Mouse (Mus musculus): ENCODE results near the gene Gm6657. TPM values are rescaled to one million over a fixed set of nuclear protein-coding genes. Genes with fewer than 3 reads are reported as not detected.

The Gm6657 gene
- polyA plus RNA-seq, 1 experiment = not detected

- TF ChIP-seq POLR2A (IDR thresholded peaks at IDR 0.05; ENCODE audit: insufficient read depth, low read depth, low read length) = no peak
- no peak for TF ChIP-seq CTCF (IDR thresholded peaks at IDR 0.05; ENCODE audit: insufficient read depth, low read depth, low read length)
- Histone ChIP-seq H3K4me1 (ENCODE audit: control insufficient read depth, insufficient read depth, low read length) (no peaks in the 10 kb centered on the region), H3K4me3 (ENCODE audit: insufficient read depth, low read depth, low read length) (no peak overlapping the region), H3K27ac (ENCODE audit: insufficient read depth, low read depth, low read length) (no peak overlapping the region)
- 84% methylated on average over 4 of the region's 4 CpGs for WGBS
These were observed 12.5 kb downstream of the Gm6657 start for GRCm38 (mm10) chr12:78206571-78206960.

GRCm38 (mm10) chr12:78209856-78210255 lies 15.8 kb downstream of the Gm6657 start:
- Histone ChIP-seq H3K27ac (ENCODE audit: insufficient read depth, low read depth, low read length) (no peak overlapping the region), H3K4me3 (ENCODE audit: insufficient read depth, low read depth, low read length) (no peak overlapping the region), H3K4me1 (ENCODE audit: control insufficient read depth, insufficient read depth, low read length) (no peaks in the 10 kb centered on the region)
- TF ChIP-seq CTCF (IDR thresholded peaks at IDR 0.05; ENCODE audit: insufficient read depth, low read depth, low read length) (no peak), POLR2A (IDR thresholded peaks at IDR 0.05; ENCODE audit: insufficient read depth, low read depth, low read length) (no peak)
- 85% methylated on average over 2 of the region's 2 CpGs for WGBS

- WGBS = 80% methylated on average over 6 of the region's 6 CpGs
- H3K4me1 ChIP-seq (ENCODE audit: control insufficient read depth, insufficient read depth, low read length) = no peaks in the 10 kb centered on the region
- TF ChIP-seq POLR2A (IDR thresholded peaks at IDR 0.05; ENCODE audit: insufficient read depth, low read depth, low read length) (no peak), CTCF (IDR thresholded peaks at IDR 0.05; ENCODE audit: insufficient read depth, low read depth, low read length) (no peak)
- no peak overlapping the region for H3K4me3 ChIP-seq (ENCODE audit: insufficient read depth, low read depth, low read length)
- H3K27ac ChIP-seq (ENCODE audit: insufficient read depth, low read depth, low read length) = no peak overlapping the region
These were observed 21.4 kb downstream of the Gm6657 start for GRCm38 (mm10) chr12:78215490-78215889.

GRCm38 (mm10) chr12:78219191-78219825 lies 25.3 kb downstream of the Gm6657 start:
- WGBS = 72% methylated on average over 4 of the region's 4 CpGs
- H3K27ac ChIP-seq (ENCODE audit: insufficient read depth, low read depth, low read length) = no peak overlapping the region
- TF ChIP-seq CTCF (IDR thresholded peaks at IDR 0.05; ENCODE audit: insufficient read depth, low read depth, low read length) = no peak
- TF ChIP-seq POLR2A (IDR thresholded peaks at IDR 0.05; ENCODE audit: insufficient read depth, low read depth, low read length) = no peak
- no peak overlapping the region for H3K4me3 ChIP-seq (ENCODE audit: insufficient read depth, low read depth, low read length)
- no peaks in the 10 kb centered on the region for H3K4me1 ChIP-seq (ENCODE audit: control insufficient read depth, insufficient read depth, low read length)

GRCm38 (mm10) chr12:78225707-78226518 lies 31.9 kb downstream of the Gm6657 start, which contains the start of gene Gphn:
Gene Gphn, plus strand, starts transcription at chr12:78226379.
- Histone ChIP-seq H3K4me1 (ENCODE audit: control insufficient read depth, insufficient read depth, low read length) (no peaks in the 10 kb centered on the region), H3K27ac (ENCODE audit: insufficient read depth, low read depth, low read length) (peak within 1 kb of the TSS; percentile 94), H3K4me3 (ENCODE audit: insufficient read depth, low read depth, low read length) (peak within 1 kb of the TSS; percentile 97)
- WGBS = under 1% methylated on average over 70 of the region's 70 CpGs
- TF ChIP-seq CTCF (IDR thresholded peaks at IDR 0.05; ENCODE audit: insufficient read depth, low read depth, low read length) = no peak
- TF ChIP-seq POLR2A (IDR thresholded peaks at IDR 0.05; ENCODE audit: insufficient read depth, low read depth, low read length) = 0 out of 2 replicates have a peak, but pooled peaks have one; percentile 29

- peak overlapping the region; percentile 94 for H3K27ac ChIP-seq (ENCODE audit: insufficient read depth, low read depth, low read length)
- H3K4me3 ChIP-seq (ENCODE audit: insufficient read depth, low read depth, low read length) = peak overlapping the region; percentile 97
- WGBS = under 1% methylated on average over 46 of the region's 48 CpGs
- peak; percentile 34; the same call in 1 of the 2 replicates for TF ChIP-seq POLR2A (IDR thresholded peaks at IDR 0.05; ENCODE audit: insufficient read depth, low read depth, low read length)
- TF ChIP-seq CTCF (IDR thresholded peaks at IDR 0.05; ENCODE audit: insufficient read depth, low read depth, low read length) = no peak
- no peaks in the 10 kb centered on the region for H3K4me1 ChIP-seq (ENCODE audit: control insufficient read depth, insufficient read depth, low read length)
These were observed 32.5 kb downstream of the Gm6657 start for GRCm38 (mm10) chr12:78226519-78226875.

- peak overlapping the region; percentile 97 for H3K4me3 ChIP-seq (ENCODE audit: insufficient read depth, low read depth, low read length)
- peak overlapping the region; percentile 65 for H3K27ac ChIP-seq (ENCODE audit: insufficient read depth, low read depth, low read length)
- H3K4me1 ChIP-seq (ENCODE audit: control insufficient read depth, insufficient read depth, low read length) = no peaks in the 10 kb centered on the region
- under 1% methylated on average over 56 of the region's 57 CpGs for WGBS
- TF ChIP-seq CTCF (IDR thresholded peaks at IDR 0.05; ENCODE audit: insufficient read depth, low read depth, low read length) (no peak), POLR2A (IDR thresholded peaks at IDR 0.05; ENCODE audit: insufficient read depth, low read depth, low read length) (no peak)
These were observed 33.2 kb downstream of the Gm6657 start for GRCm38 (mm10) chr12:78227021-78227932.

GRCm38 (mm10) chr12:78228139-78228538 lies 34.1 kb downstream of the Gm6657 start:
- H3K4me3 ChIP-seq (ENCODE audit: insufficient read depth, low read depth, low read length) = no peak overlapping the region
- no peak overlapping the region for H3K27ac ChIP-seq (ENCODE audit: insufficient read depth, low read depth, low read length)
- no peak for TF ChIP-seq CTCF (IDR thresholded peaks at IDR 0.05; ENCODE audit: insufficient read depth, low read depth, low read length)
- TF ChIP-seq POLR2A (IDR thresholded peaks at IDR 0.05; ENCODE audit: insufficient read depth, low read depth, low read length) = no peak
- no peaks in the 10 kb centered on the region for H3K4me1 ChIP-seq (ENCODE audit: control insufficient read depth, insufficient read depth, low read length)
- 22% methylated on average over 4 of the region's 4 CpGs for WGBS

All from olfactory bulb, adult 2 months (tissue).